Mouse (Mus musculus): ENCODE measurements around the gene Kirrel3. TPM values are rescaled to one million over a fixed set of nuclear protein-coding genes. Genes with fewer than 3 reads are reported as not detected.

Kirrel3 gene
- polyA plus RNA-seq, 1 experiment from 2014 or later = 48.9 TPM

DNA sequence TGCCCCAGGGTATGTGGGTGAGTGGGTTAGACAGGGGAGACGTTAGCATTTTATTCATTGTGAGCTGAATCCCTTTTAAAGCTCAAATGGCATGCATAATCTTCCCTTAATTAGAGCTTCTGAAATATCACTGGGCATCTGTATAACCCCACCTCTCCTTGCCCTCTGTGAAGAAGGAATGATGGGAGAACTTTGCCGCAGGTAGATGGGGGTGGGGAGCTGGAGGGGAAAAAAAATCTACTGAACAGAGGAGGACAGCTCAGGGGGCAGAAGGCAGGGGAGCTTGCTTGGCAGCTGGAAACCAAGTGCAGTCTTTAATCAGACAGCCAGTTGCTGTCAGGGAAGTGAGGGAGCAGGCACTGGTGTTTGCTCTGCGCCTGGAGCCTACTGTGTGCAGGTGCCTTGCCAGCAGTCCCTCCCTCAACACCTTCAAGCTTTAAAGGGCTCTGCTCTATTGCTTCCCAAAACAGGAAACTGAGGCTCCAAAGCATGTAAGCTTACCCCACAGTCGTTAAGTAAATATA lies 220.7 kb downstream of the Kirrel3 start:
- 0 out of 2 replicates have a peak, but pooled peaks have one; percentile 25 for ATAC-seq
- 32% methylated on average over 4 of the region's 4 CpGs for WGBS

DNA sequence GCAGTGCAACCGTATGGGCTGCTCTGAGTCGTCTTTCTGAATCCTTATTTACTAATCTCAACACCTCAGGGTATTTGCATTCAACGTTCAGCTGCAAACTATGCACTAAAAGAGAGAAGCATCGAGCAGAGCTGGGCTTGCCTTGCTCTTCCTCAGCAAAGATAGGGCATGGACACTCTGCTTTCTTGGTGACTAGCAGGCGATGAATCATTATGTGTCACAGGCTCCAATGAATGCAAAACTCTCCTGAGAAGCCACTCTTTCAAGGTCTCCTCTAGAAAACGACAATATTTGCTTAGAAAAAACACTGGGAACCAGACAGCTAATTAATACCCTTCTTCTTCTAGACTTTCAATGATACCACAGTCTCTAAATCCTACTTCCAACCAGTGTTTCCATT lies 223.0 kb downstream of the Kirrel3 start:
- no peaks in the 10 kb centered on the region for H3K9me3 ChIP-seq (ENCODE audit: control insufficient read depth, low read length)
- 78% methylated on average over 6 of the region's 6 CpGs for WGBS
- no peaks in the 10 kb centered on the region; the same call in 1 of the 2 replicates for H3K27me3 ChIP-seq (replicated peaks; ENCODE audit: control insufficient read depth, insufficient read depth, low read length)
- no peak for ATAC-seq
- no peaks in the 10 kb centered on the region for H3K36me3 ChIP-seq (ENCODE audit: control insufficient read depth, insufficient read depth, low read length)
- no peak overlapping the region for H3K27ac ChIP-seq (ENCODE audit: low read depth, low read length)
- peaks cover 26% of the 10 kb centered on the region for H3K4me1 ChIP-seq (ENCODE audit: control insufficient read depth, insufficient read depth, low read depth, low read length)
- no peak overlapping the region for H3K4me3 ChIP-seq (ENCODE audit: low read length)
- H3K4me2 ChIP-seq (ENCODE audit: low read length) = no peak overlapping the region
- no peak overlapping the region for H3K9ac ChIP-seq (ENCODE audit: low read depth, low read length)

More for the DNA sequence above, 220.7 kb downstream of the Kirrel3 start:
- peaks cover 17% of the 10 kb centered on the region for H3K4me1 ChIP-seq (ENCODE audit: control insufficient read depth, insufficient read depth, low read depth, low read length)
- no peaks in the 10 kb centered on the region for H3K9me3 ChIP-seq (ENCODE audit: control insufficient read depth, low read length)
- no peak overlapping the region for H3K4me2 ChIP-seq (ENCODE audit: low read length)
- H3K36me3 ChIP-seq (ENCODE audit: control insufficient read depth, insufficient read depth, low read length) = no peaks in the 10 kb centered on the region
- no peak overlapping the region for H3K4me3 ChIP-seq (ENCODE audit: low read length)
- no peak overlapping the region for H3K27ac ChIP-seq (ENCODE audit: low read depth, low read length)
- no peaks in the 10 kb centered on the region for H3K27me3 ChIP-seq (replicated peaks; ENCODE audit: control insufficient read depth, insufficient read depth, low read length)
- no peak overlapping the region for H3K9ac ChIP-seq (ENCODE audit: low read depth, low read length)

DNA sequence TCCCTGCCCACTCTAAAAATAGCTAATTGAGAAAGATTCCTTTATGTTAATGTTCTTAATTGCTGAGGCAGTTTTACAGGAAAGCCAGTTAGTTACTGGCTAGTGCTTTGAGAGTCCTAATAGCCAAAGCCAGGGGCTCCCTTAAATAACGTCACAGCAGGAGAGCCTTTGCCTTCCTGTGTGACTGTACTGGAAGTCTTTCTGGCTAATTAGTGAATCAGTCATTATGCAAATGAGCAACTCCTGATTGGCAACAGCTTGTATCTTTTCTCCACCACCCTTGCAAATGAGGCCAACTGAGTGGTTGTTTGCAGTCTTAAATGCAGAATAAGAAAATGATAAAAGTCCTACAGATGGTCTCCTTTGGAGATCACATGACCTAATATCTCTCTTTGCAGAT lies 226.3 kb downstream of the Kirrel3 start:
- no peak overlapping the region for H3K4me3 ChIP-seq (ENCODE audit: low read length)
- H3K36me3 ChIP-seq (ENCODE audit: control insufficient read depth, insufficient read depth, low read length) = no peaks in the 10 kb centered on the region
- peaks cover 13% of the 10 kb centered on the region for H3K4me1 ChIP-seq (ENCODE audit: control insufficient read depth, insufficient read depth, low read depth, low read length)
- WGBS = 0% methylated on average over 1 of the region's 1 CpGs
- H3K9ac ChIP-seq (ENCODE audit: low read depth, low read length) = no peak overlapping the region
- 0 out of 2 replicates have a peak, but pooled peaks have one; percentile 28 for ATAC-seq
- H3K27ac ChIP-seq (ENCODE audit: low read depth, low read length) = no peak overlapping the region
- H3K4me2 ChIP-seq (ENCODE audit: low read length) = no peak overlapping the region
- H3K9me3 ChIP-seq (ENCODE audit: control insufficient read depth, low read length) = no peaks in the 10 kb centered on the region
- no peaks in the 10 kb centered on the region; the same call in 1 of the 2 replicates for H3K27me3 ChIP-seq (replicated peaks; ENCODE audit: control insufficient read depth, insufficient read depth, low read length)

DNA sequence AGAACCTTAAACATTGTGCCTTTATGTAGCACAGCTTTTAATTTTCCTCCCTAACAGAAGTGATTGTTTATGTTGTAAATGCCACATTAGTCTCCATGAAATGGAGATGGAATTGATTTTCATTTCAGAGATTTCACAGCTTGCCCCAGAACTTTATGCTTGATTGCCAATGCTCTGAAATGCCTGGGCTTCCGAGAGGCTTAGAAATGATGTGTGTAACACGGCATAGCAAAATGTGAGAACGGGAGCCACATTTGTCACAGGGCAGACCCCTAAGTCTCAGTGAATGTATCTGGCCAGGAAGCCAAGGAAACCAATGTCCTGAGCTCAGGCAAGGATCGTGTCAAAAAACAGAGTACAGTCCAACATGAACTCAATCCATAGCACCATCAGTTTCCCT lies 227.3 kb downstream of the Kirrel3 start:
- Histone ChIP-seq H3K27me3 (replicated peaks; ENCODE audit: control insufficient read depth, insufficient read depth, low read length) (no peaks in the 10 kb centered on the region; the same call in 1 of the 2 replicates), H3K27ac (ENCODE audit: low read depth, low read length) (no peak overlapping the region), H3K4me3 (ENCODE audit: low read length) (no peak overlapping the region), H3K36me3 (ENCODE audit: control insufficient read depth, insufficient read depth, low read length) (no peaks in the 10 kb centered on the region), H3K9me3 (ENCODE audit: control insufficient read depth, low read length) (no peaks in the 10 kb centered on the region), H3K9ac (ENCODE audit: low read depth, low read length) (no peak overlapping the region), H3K4me1 (ENCODE audit: control insufficient read depth, insufficient read depth, low read depth, low read length) (peaks cover 13% of the 10 kb centered on the region), H3K4me2 (ENCODE audit: low read length) (no peak overlapping the region)
- ATAC-seq = 0 out of 2 replicates have a peak, but pooled peaks have one; percentile 7
- WGBS = 36% methylated on average over 4 of the region's 4 CpGs

DNA sequence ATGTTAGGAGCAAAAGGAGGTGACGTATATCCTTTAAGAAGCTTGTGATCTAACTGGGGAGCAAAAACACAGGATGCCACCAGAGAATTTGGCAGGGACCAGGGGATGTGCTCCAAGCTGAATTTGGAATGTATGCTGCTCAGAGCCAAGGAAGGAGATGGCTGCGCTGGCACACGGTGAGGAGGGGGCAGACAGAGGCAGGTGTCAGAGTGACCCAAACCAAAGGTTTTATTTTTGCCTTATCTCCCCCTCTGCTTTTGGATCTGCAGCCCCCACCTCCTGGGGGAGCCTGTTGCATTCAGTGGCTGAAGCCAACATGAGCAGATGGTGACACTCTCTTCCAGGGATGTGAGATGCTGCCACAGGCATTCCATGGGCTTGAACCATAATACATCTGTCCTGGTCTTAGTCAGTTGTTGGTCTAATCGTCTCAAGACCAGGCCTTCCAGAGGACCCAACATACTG lies 227.8 kb downstream of the Kirrel3 start:
- Histone ChIP-seq H3K4me1 (ENCODE audit: control insufficient read depth, insufficient read depth, low read depth, low read length) (peaks cover 13% of the 10 kb centered on the region), H3K9ac (ENCODE audit: low read depth, low read length) (no peak overlapping the region), H3K36me3 (ENCODE audit: control insufficient read depth, insufficient read depth, low read length) (no peaks in the 10 kb centered on the region), H3K27ac (ENCODE audit: low read depth, low read length) (no peak overlapping the region), H3K27me3 (replicated peaks; ENCODE audit: control insufficient read depth, insufficient read depth, low read length) (no peaks in the 10 kb centered on the region; the same call in 1 of the 2 replicates), H3K4me2 (ENCODE audit: low read length) (no peak overlapping the region), H3K4me3 (ENCODE audit: low read length) (no peak overlapping the region), H3K9me3 (ENCODE audit: control insufficient read depth, low read length) (no peaks in the 10 kb centered on the region)
- peak; percentile 53 for ATAC-seq
- WGBS = 79% methylated on average over 4 of the region's 4 CpGs

DNA sequence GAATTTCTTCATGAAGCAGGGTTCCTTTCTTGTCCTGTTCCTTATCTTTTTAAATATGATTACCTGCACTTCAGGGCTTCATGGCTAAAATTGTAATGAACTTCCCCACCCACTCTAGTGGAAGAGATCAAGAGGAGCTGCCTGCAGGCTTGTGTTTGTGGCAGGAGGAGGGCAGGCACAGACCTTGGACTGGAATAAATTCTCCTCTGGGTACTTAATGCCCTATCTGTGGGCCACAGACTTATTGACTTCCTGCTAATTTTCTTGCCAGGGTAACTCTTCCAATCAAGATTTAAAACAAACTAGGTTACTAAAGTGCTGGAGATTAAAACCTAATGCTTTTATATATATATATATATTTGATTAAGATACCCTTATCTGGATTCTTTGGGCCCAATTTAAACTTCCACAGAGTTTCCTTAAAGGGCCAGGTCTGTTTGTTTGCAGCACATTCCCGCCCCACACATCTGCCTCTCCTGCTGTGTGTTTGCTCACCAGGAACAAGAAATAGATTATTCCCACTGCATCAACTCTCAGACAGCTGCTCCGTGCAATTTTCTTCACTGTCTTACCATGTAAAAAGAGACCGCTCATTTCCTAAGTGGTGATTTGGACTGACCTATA lies 229.4 kb downstream of the Kirrel3 start:
- Histone ChIP-seq H3K4me1 (ENCODE audit: control insufficient read depth, insufficient read depth, low read depth, low read length) (peaks cover 13% of the 10 kb centered on the region), H3K4me2 (ENCODE audit: low read length) (no peak overlapping the region), H3K36me3 (ENCODE audit: control insufficient read depth, insufficient read depth, low read length) (no peaks in the 10 kb centered on the region), H3K27me3 (replicated peaks; ENCODE audit: control insufficient read depth, insufficient read depth, low read length) (no peaks in the 10 kb centered on the region; the same call in 1 of the 2 replicates), H3K9ac (ENCODE audit: low read depth, low read length) (no peak overlapping the region), H3K4me3 (ENCODE audit: low read length) (no peak overlapping the region), H3K9me3 (ENCODE audit: control insufficient read depth, low read length) (no peaks in the 10 kb centered on the region), H3K27ac (ENCODE audit: low read depth, low read length) (no peak overlapping the region)
- no peak for ATAC-seq
- 34% methylated on average over 3 of the region's 3 CpGs for WGBS

DNA sequence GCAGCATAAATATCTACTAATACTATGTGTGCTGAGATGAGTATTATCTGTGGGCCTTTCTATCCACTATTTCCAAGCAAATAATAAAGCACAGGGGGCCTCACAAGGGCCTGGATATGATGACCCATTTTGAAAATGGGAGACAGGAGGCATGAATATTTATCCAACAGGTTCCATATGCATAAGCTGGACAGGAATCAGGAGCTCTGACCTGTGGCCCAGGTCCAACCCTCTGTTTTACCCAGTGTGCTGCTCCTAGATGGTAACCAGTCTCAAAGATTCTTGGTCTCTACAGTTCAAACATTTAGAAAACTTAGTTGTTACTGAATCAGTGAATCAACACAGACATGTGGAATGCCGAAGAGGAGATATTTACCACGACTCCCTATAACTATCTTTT lies 230.8 kb downstream of the Kirrel3 start:
- no peaks in the 10 kb centered on the region for H3K36me3 ChIP-seq (ENCODE audit: control insufficient read depth, insufficient read depth, low read length)
- H3K4me3 ChIP-seq (ENCODE audit: low read length) = no peak overlapping the region
- ATAC-seq = no peak
- H3K27ac ChIP-seq (ENCODE audit: low read depth, low read length) = no peak overlapping the region
- WGBS = 92% methylated on average over 2 of the region's 2 CpGs
- peaks cover 13% of the 10 kb centered on the region for H3K4me1 ChIP-seq (ENCODE audit: control insufficient read depth, insufficient read depth, low read depth, low read length)
- no peaks in the 10 kb centered on the region for H3K9me3 ChIP-seq (ENCODE audit: control insufficient read depth, low read length)
- no peaks in the 10 kb centered on the region; the same call in 1 of the 2 replicates for H3K27me3 ChIP-seq (replicated peaks; ENCODE audit: control insufficient read depth, insufficient read depth, low read length)
- no peak overlapping the region for H3K4me2 ChIP-seq (ENCODE audit: low read length)
- H3K9ac ChIP-seq (ENCODE audit: low read depth, low read length) = no peak overlapping the region

DNA sequence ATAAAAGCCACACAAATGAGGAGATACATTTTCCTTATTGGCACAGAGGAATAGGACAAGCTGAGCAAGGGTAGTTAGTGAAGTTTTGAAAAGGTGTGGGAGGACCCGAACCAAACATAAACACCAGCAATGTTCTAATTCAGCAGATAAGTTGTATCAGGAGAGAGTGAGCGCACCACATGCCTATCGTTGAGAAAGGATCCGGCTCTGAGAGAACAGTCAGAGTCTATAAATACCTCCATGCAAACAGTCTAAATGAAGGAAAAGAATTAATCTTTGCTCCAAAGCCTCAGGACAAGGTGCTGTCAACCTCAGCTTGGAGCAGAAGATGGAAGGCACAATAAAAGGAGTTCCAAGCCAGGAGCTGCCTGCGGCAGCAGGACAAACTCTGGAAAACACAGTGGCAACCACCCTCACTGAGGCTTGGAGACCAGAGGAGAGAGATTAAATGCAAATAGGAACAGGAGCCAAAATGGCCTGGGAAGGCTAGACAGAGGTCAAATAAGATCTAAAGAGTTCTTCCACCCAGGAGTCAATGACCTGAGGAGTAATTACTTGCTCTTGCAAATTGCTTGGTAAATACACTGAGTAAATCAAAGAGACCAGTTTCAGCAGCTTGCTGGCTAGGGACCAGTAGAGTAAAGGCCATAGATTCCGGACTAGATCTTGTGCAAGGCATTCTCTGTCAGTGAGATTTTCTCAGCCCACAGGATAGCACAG lies 235.9 kb downstream of the Kirrel3 start:
- H3K9me3 ChIP-seq (ENCODE audit: control insufficient read depth, low read length) = no peaks in the 10 kb centered on the region
- H3K27me3 ChIP-seq (replicated peaks; ENCODE audit: control insufficient read depth, insufficient read depth, low read length) = no peaks in the 10 kb centered on the region
- no peak overlapping the region for H3K9ac ChIP-seq (ENCODE audit: low read depth, low read length)
- H3K4me3 ChIP-seq (ENCODE audit: low read length) = no peak overlapping the region
- WGBS = 53% methylated on average over 6 of the region's 6 CpGs
- H3K4me2 ChIP-seq (ENCODE audit: low read length) = no peak overlapping the region
- H3K4me1 ChIP-seq (ENCODE audit: control insufficient read depth, insufficient read depth, low read depth, low read length) = no peaks in the 10 kb centered on the region; the same call in 1 of the 2 replicates
- no peaks in the 10 kb centered on the region for H3K36me3 ChIP-seq (ENCODE audit: control insufficient read depth, insufficient read depth, low read length)
- no peak overlapping the region for H3K27ac ChIP-seq (ENCODE audit: low read depth, low read length)
- ATAC-seq = no peak

DNA sequence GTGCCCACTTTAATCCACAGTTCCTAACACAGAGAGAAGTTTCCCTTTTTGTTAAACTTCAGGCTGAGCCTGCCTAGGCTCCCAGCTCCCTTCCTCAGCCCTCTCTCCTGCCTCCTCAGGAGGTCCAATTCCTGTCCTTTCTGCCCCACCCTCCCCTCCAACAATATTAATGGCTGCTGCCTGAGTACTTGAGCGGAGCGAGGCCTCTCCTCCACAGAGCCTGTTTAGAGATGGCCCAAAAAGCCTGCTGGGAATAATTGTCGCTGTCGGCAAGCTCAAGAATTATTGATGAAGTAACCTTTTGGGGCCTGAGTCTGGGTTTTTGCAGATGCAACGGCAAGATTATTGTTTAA lies 236.5 kb downstream of the Kirrel3 start:
- Histone ChIP-seq H3K4me2 (ENCODE audit: low read length) (no peak overlapping the region), H3K9me3 (ENCODE audit: control insufficient read depth, low read length) (no peaks in the 10 kb centered on the region), H3K36me3 (ENCODE audit: control insufficient read depth, insufficient read depth, low read length) (no peaks in the 10 kb centered on the region), H3K4me1 (ENCODE audit: control insufficient read depth, insufficient read depth, low read depth, low read length) (no peaks in the 10 kb centered on the region; the same call in 1 of the 2 replicates), H3K9ac (ENCODE audit: low read depth, low read length) (no peak overlapping the region), H3K27ac (ENCODE audit: low read depth, low read length) (no peak overlapping the region), H3K27me3 (replicated peaks; ENCODE audit: control insufficient read depth, insufficient read depth, low read length) (no peaks in the 10 kb centered on the region), H3K4me3 (ENCODE audit: low read length) (no peak overlapping the region)
- no peak; the same call in 1 of the 2 replicates for ATAC-seq
- 29% methylated on average over 5 of the region's 5 CpGs for WGBS

Data from hindbrain, embryonic 16.5 days (tissue).